Mouse (Mus musculus): ENCODE measurements at regions not wholly inside any gene's neighbourhood (a gene's known extent, or its start where the extent isn't known, plus 50 kb on each side); places are given as distances from the start of the nearest gene placed in this dataset.

DNA sequence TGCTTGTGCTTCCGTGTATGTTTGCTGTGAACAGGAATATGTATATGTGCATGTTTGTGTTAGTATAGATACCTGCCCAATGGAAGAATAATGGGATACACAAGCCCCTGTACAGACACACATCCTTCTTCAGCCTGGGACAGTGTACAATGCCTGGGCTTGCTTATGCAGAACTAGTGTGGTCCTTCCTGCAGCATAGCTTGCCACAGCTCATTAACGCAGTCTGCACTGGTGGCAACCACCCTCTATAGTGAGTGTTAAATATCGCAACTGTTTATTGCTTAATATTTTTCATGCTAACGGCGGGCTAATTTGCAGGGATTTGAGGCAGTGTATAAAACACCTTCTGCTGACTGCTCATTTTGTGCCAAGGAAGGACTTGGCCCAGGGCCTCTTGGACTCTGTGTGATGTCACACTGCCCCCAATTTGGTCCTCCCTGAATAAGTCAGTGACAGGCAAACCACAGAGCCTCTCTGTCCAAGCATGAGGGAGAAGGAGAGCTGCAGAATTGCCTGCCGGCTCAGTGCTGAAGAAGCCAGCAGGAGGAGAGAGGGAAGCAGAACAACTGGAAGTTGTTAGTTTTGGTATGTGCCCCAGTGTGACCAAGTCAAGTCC, 193.4 kb upstream of the Kdm8 start:
- DNase-seq (ENCODE audit: low spot score in 2 of 2): no peak

DNA sequence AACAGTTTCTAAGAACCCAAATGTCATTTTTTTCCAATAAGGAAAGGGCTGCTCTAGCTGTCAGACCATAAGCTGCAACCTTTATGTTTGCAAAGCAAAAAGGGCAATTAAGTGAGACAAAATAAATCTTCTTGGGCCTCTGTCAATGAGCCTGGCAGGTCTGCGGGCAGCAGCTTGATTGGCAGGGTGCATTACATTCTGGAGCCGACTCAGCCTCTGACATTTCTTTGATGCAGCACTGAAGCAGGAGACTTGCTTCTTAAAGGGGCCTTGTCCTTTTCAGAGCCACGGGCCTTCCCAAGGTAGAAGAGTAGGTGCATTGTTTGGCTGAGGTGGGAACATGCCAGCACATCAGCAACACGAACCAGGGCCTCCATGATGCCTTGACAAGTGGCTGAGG, 190.2 kb upstream of the Kdm8 start:
- DNase-seq (ENCODE audit: low spot score in 2 of 2): no peak

DNA sequence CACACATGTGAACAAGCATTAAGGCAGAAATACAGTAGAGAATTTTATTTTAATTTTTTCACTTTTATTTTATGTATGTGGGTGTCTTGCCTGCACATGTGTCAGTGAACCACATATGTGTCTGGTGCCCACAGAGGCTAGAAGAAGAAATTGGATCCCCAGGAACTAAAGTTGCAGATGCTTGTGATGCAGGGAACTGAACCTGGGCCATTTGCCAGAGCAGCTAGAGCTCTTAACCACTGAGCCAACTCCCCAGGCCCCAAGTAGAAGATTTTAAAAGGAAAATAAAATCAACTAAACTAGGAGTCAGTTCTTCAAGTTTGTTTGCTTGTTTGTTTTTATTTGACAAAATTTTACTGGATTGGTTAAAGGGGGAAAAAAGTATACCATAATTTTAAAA, 185.5 kb upstream of the Kdm8 start:
- no peak for DNase-seq (ENCODE audit: low spot score in 2 of 2)

DNA sequence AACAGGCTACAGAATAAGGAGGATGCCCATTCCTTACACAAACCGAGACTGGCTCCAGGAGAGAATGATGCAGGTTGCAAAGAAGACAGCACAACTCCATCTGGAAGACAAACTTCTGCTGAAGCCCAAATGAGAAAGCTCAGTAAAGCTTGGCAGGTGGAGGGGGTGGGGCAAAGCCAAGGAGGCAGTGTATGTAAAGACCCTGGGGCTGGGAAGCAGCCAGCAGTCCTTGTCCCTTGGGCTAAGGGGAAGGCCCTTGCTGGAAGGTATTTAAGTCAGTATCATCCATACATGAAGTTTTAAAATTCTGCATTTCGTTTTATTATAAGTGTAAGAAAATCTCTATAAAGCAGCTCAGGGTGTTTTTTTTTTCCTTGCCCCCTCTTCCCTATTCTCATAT, 182.3 kb upstream of the Kdm8 start:
- no peak for DNase-seq (ENCODE audit: low spot score in 2 of 2)

DNA sequence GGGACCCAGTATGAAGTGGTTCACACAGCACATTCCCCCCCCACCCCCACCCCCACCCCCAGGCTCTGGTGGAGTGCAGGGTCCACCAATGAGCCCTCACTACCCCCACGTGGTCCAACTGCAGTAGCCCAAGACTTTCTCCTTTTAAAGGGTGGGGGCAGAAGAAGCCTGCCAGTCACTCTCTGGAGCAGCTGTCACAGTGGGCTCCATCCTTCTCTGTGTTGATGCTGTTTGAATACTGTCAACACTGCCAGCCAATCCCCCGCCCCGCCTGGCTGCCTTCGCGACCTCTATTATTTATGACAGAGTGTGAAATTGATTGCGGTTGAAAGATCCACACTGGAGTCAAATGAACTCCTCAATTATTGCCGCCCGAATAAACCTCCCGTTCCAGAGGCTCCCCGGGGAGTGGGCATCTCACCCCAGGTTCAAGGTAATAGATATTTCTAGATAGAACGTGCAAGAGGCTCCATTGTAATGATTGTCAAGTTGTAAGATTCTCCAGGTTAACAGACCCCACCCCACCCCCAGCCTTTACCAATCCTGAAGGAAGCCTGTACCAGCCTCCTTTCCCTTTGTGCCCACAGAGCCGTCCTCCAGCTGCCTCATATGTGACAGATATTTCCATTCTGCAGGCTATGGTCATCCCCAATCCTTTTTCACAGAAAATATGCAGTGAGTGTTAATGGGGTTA, 181.7 kb upstream of the Kdm8 start:
- DNase-seq (ENCODE audit: low spot score in 2 of 2): no peak

DNA sequence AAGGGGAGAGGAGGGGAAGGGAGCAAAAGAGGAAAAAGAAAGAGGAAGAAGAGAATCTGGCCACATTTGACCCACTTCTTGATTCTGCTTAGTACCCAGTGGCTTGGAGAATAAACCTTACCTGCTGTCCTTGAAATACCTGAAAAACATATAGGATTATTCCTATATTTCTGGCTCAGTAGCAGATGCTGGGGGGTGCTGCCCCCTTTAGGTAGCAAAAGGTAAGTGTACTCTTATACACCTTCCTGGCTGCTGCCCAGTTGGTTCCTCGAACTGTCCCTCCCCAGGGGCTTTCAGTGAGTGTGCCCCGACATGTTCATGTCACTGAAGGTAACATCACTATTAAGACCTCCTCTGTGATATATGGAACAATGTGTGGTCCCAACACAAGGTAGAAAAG, 180.7 kb upstream of the Kdm8 start:
- DNase-seq (ENCODE audit: low spot score in 2 of 2): no peak

DNA sequence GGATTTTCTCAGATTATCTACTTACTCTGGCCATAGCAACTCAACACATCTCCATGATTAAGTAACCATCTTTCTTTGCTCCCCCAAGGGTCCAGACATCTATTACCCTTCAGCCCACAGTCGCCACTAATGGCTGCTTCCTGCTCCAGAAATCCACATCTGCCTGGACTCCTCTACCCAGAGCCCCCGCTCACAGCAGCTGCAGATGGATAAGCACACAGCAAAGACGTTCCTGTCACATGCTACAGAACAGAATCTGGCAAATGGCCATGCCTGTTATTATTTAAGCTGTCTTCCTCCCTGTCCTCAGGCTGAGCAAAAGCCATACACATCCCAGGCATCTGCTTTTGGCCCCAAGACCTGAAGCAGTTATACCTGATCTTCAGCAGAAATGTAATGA, 173.8 kb upstream of the Kdm8 start:
- DNase-seq (ENCODE audit: low spot score in 2 of 2): no peak

DNA sequence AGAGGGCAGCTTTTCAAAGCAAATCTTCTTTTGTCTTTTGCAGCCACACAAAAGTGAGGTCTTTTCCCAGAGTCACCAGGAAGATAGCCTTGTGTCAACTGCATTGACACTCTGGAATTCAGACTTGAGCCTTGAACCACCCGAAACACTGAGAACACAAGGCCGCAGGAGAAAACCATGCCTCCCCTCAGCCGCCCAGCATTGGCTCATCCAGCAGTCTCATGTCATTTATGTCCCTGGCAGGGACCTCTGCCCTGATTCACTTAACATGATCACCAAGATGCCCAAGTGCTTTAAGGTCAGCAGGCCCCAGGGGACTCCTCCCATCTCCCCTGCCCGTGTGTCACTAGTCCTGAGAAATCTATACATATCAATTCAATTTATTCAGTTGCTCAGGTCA, 173.1 kb upstream of the Kdm8 start:
- DNase-seq (ENCODE audit: low spot score in 2 of 2): no peak

DNA sequence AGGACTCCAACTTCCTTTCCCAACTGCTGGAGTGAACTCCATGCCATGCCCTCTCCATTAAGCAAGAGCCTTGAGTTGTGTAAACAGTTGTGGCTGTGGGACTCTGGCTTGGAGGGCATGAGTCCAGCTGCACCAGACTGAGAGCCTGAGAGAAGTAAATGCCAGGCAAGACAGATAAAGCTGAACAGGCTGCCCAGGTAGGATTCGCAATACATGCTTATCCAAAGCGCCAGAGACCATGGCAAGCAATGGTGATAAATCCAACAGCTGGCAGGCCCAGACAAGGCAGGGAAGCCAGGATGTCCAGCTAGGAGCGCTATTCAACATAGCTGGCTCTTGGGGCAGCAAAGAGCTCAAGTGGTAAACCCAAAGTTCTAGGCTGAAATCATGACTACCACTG, 163.1 kb upstream of the Kdm8 start:
- DNase-seq (ENCODE audit: low spot score in 2 of 2): no peak

DNA sequence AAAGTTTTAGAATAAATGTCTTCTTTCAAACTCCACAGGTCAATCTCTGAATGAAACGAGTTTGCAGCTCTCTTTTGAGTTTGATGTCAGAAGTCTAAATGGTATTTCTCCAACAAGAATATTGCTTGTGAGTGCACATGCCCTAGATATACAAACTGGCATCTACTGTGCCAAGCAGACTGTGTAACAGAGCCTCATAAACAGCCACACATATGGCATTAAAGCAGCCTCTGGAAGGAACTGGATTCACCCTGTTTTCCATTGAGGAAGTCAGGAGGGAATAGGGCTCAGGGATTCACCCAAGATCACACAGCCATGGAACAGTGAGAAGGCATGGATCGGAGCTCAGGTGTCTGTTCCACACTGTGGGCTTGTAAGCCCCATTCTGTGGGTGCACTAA, 149.2 kb upstream of the Kdm8 start:
- no peak for DNase-seq (ENCODE audit: low spot score in 2 of 2)

DNA sequence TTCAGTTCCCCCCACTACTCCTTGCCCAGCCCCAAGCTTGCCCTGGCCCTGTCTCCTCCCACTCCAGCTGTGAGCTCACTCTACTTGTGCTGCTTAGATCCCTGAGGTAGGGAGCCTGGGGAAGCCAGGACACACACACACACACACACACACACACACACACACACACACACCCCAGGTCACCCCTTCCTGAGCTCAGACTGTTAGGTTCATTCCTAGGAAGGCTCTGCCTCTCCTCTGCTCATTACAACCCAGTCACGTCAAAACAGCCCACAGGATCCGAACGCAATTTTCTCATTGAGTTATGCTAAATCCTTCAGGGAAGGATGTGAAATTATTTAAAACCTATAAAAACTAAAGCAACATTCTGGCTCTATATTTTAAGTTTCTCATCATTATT, 136.0 kb upstream of the Kdm8 start:
- no peak for DNase-seq (ENCODE audit: low spot score in 2 of 2)

DNA sequence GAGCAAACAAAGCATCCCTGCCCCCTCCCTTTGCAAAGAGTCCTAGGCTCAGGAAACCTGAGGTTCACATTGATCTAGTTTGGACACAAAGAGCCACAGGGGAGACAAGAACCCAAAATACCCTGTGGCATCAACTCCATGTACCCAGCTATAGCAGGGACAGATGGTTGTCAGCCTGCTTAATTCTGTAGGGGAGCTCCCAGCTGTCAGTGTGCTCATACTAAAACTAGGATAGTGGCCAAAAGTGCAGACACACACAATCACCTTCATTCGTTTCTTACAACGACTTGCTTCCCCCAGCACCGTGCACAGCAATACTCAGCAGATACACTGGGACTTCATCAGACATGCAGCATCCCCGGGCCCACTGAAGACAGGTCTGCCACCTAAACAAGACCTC, 133.5 kb upstream of the Kdm8 start:
- DNase-seq (ENCODE audit: low spot score in 2 of 2): peak; percentile 3 to 10

DNA sequence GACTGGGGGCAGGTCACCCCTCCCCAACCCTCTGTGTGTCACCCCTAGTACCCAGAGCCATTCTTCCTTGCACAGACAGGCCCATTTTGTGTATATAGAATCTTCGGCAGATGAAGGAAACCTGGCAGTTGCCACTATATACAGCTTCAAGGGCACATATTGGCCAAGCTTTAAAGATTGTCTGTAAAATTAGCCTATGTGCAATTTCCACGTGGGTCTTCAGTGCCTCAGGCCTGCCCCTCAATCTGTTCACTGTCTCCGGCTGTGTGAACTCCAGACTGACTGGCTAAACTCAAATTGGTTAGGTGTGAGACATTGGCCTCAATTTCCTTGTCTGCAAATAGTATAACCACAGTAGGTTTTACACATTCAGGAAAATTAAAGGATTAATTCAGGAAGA, 130.9 kb upstream of the Kdm8 start:
- no peak for DNase-seq (ENCODE audit: low spot score in 2 of 2)

DNA sequence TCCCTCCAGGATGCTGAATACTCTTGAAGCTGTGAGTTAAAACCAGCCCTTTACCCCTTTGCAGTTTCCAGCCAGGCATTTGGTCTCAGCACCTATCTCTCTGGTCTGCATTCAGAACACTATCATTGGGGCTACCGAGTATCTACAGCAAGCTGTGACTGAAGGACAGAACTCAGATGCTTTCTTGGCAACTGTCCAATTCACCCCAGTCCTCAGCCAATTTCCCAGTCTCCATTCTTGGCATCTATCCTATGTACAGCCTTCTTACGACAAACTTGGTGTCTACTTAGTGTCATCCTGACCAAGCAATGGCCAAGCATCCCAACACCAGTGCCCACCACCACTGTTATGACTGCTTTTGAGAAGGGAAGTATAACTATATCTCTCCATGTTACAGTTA, 109.7 kb upstream of the Kdm8 start:
- no peak for DNase-seq (ENCODE audit: low spot score in 2 of 2)

DNA sequence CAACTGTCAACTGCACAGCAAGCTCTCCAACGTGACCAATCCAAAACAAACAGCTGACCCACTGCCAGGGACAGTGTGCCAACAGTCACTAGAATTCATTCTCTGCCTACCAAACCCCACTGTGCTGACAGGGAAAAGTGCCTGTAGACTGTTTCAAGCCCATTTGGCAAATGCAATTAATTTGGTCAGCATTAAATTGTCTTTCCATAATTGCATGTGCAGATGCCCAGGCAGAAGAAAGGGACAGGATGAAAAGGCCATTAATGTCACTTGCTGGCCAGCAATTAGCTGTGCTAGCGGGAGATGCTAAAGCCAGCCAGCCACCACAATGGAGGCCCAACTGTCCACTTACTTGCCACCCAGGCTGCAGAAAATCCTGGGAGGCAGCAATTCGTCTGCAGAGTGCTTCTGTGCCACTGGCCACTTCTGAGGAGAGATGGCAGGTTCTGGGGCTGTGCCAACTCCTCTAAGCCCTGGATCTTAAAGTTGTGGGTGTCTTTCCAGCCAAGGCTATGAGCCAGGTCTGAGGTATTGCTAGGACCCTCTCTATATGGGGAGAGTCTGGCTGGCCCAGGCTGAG, 108.8 kb upstream of the Kdm8 start:
- DNase-seq (ENCODE audit: low spot score in 2 of 2): no peak

DNA sequence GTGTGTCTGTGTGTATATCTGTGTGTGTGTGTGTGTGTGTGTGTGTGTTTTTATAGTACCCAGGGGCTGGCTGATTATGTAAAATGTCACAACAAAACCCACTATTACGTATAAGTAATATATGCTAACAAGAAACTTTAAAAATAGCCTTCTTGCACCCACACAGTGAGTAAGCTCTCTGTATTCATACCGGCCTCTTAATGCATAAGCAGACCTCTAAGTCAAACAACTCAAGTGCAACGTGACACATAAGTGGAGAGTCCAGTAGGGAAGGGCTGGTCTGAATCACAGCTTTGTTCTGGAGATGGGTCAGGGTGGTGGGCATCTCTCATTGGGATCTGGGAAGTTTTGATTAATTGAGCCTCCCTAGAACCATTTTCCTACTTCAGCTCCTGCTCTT, 107.7 kb upstream of the Kdm8 start:
- DNase-seq (ENCODE audit: low spot score in 2 of 2): no peak

DNA sequence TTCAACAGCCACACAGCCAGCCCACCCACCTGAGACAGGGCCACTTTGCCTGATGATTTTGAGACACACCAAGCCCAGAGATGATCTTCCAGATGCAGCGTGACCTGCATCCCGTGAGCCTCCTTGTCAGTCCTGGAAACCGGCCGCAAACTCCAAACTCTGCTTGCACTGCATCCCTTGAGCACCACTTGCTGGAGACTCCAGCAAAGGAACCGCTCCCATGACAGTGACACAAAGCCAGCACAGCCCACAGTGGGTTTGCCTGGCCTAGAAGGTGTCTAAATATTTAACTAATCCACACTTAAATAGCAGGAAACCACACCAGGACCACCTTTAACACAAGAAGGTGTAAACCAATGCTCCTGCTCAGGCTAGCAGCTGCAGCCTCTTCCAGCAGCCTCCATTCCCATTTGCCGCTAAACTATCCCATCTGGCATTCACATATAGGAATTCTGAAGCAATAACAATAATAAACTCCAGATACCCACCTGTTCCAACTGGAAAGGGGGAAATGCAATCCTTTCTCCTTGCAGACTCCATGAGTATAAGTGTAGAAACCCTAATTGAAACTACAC, 106.2 kb upstream of the Kdm8 start:
- DNase-seq (ENCODE audit: low spot score in 2 of 2): no peak

DNA sequence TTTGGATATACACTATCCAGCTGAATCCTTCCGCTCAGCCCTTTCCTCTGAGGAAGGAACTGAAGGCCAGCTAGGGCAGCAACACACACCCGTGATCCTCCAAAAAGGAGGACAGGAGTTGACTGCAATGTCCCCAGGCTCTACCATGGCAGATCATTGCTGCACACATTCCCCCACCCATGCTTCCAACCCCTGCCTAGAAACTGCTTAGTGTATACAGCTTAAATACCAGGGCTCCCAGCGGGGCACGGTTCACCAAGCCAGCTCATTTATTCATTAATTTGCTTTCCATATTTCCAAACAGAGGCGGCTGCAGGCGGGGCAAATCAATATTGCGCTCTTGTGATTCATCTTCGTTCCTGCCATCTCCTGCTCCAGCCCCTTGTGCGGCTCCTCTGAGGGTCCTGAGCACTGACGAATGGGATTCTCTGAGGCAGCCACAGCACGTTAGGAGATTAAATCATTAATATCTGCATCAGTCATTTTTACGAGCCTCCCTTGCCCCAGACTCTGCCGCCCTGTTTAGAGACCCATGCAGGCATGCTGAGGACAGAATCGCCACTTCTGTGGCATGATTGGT, 104.1 kb upstream of the Kdm8 start:
- DNase-seq (ENCODE audit: low spot score in 2 of 2): no peak

DNA sequence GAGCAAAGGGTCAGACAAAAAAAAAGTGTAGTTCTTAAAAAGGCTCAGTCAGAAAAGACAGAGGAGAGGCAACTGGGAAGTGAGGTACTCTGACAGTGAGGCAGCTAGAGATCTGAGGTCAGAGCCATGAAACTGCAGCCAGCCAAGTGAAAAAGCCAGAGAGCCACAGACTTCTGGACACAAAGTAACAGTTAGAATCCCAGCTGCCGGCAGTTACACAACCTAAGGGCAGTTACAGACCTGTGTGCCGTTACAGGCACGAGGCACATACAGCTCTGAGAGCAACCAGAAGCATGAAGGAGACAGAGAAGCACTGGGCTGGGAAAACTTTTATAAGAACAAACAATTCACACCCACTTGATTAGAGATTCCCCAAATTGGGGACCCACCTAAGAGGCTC, 94.9 kb upstream of the Kdm8 start:
- DNase-seq (ENCODE audit: low spot score in 2 of 2): no peak

DNA sequence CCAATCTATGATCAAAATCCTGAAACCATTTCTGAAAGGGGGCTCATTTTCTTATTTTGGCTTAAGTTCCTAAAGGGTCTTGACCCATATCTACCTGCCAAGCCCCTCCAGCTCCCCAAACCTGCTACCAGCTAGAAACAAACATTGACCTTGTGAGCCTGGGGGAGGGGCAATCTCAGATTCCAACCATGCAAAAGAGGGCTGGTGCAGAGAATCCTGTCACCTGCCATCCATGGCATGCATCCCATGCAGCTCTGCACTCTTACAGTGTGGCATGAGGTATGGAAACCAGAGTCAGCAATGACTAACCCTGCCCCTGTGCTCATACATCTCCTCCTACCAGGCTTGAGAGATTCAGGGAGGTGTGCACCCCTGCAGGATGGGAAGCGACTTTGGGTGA, 90.3 kb upstream of the Kdm8 start:
- no peak for DNase-seq (ENCODE audit: low spot score in 2 of 2)

DNA sequence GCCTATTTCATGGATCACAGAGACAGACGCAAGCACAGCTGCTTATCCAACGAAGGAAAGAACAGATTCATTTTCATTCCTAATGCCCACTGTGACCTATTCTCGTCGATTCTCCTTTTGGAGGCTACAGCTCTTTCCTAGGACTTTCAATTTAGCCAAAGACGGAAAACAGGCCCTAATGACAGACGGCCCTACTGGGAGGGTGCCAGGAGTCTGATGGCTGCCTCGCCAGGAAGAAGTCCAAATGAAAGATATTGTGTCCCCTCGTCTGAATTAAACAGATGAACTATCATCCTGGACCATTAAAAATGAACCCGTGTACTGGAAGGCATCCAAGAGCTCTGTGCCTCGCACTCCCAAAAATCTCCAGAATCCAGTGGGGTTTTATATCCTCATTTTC, 89.5 kb upstream of the Kdm8 start:
- DNase-seq (ENCODE audit: low spot score in 2 of 2): no peak

DNA sequence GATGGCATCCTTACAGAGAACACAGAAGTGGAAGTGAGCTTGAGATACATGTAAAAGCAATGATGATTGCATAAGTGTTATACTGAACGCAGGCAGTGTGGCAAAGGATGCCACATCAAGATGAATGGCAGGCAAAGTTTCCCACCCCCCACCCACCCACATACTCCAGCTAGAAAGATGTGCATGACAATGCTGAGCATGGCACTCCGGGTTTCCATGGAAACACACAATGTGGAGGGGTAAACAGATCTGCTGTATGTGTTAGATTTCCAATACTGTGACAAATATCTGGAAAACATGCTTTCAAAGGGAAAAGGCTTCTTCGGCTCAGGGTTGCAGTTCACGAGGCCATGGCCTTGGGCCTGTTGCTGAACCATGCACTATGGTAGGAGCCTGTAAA, 86.5 kb upstream of the Kdm8 start:
- DNase-seq (ENCODE audit: low spot score in 2 of 2): no peak

DNA sequence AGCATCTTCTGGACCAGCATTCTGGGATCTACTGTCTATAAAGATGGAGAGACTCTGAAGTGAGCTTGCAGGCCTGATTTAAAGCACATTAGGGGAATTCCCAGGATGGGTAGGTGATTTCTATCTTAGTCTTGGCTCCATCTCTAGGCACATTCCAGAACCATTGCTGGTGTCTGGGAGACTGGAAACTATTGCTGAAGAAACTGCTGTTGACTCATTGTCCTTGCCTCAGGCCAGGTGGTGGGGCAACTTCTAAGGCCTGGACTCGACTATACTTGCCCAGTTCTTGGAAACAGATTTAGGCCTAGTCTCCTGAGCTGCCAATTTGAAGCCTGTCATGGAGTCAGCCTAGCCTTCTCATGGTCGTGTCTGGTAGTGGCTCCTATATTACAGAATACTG, 61.5 kb upstream of the Kdm8 start:
- DNase-seq (ENCODE audit: low spot score in 2 of 2): no peak

Measured in left cerebral cortex, adult 18-20 months (tissue).